Mouse (Mus musculus): ENCODE results near the gene Hras. TPM values are rescaled to one million over a fixed set of nuclear protein-coding genes. Genes with fewer than 3 reads are reported as not detected.
A peak's percentile ranks its signal among the peaks of the same experiment; 100 is the strongest.

Gene Hras
- polyA plus RNA-seq, 1 experiment from 2014 or later, result 83.0 TPM

MicroRNA genes within 50 kb of the gene (microRNA counts, 519-probe panel; counts per million panel counts)
- microRNA mmu-miR-210, result 3,558 counts per million, percentile 71 among the panel's probes with 10 or more counts

Small RNAs within 50 kb of the gene (microRNA-seq; reads per million reads assigned to microRNA genes)
- 871 reads per million, percentile 75 among the genes with 10 or more reads in this experiment for gene Mir210

Other genes with a start within 250 kb of the Hras start
- 0.39 and 0.68 TPM in 2 replicates for gene Ifitm5, start 243.7 kb downstream of the Hras start, polyA plus RNA-seq (2015; fragmentation: Nextera tagmentation; extraction: Ambion mirVana)
- gene Gm45717, start 238.1 kb downstream of the Hras start, polyA plus RNA-seq (2015; fragmentation: Nextera tagmentation; extraction: Ambion mirVana), result not detected in 2 replicates
- 384 and 401 TPM in 2 replicates for gene Ifitm2, start 238.0 kb downstream of the Hras start, polyA plus RNA-seq (2015; fragmentation: Nextera tagmentation; extraction: Ambion mirVana)
- gene Ifitm1, start 226.8 kb downstream of the Hras start, polyA plus RNA-seq (2015; fragmentation: Nextera tagmentation; extraction: Ambion mirVana), result 21.3 TPM in 2 replicates
- gene Ifitm3, start 183.2 kb downstream of the Hras start, polyA plus RNA-seq (2015; fragmentation: Nextera tagmentation; extraction: Ambion mirVana), result 84.9 and 98.1 TPM in 2 replicates
- 23.2 and 25.7 TPM in 2 replicates for gene Ifitm6, start 176.1 kb downstream of the Hras start, polyA plus RNA-seq (2015; fragmentation: Nextera tagmentation; extraction: Ambion mirVana)
- gene Gm17387, start 164.9 kb downstream of the Hras start, polyA plus RNA-seq (2015; fragmentation: Nextera tagmentation; extraction: Ambion mirVana), result not detected in 2 replicates
- gene B4galnt4, start 132.9 kb downstream of the Hras start, polyA plus RNA-seq (2015; fragmentation: Nextera tagmentation; extraction: Ambion mirVana), result 0.45 and 0.46 TPM in 2 replicates
- 0.54 and 0.84 TPM in 2 replicates for gene Pkp3, start 115.8 kb downstream of the Hras start, polyA plus RNA-seq (2015; fragmentation: Nextera tagmentation; extraction: Ambion mirVana)
- gene Sigirr, start 93.4 kb downstream of the Hras start, polyA plus RNA-seq (2015; fragmentation: Nextera tagmentation; extraction: Ambion mirVana), result 22.1 and 28.1 TPM in 2 replicates
- 0.99 and 1.5 TPM in 2 replicates for gene Ano9, start 76.2 kb downstream of the Hras start, polyA plus RNA-seq (2015; fragmentation: Nextera tagmentation; extraction: Ambion mirVana)
- gene Ptdss2, start 71.6 kb downstream of the Hras start, polyA plus RNA-seq (2015; fragmentation: Nextera tagmentation; extraction: Ambion mirVana), result 138 and 140 TPM in 2 replicates
- 64.3 and 76.1 TPM in 2 replicates for gene Rnh1, start 21.1 kb downstream of the Hras start, polyA plus RNA-seq (2015; fragmentation: Nextera tagmentation; extraction: Ambion mirVana)
- 11.0 and 12.1 TPM in 2 replicates for gene Lrrc56, start 152 bp upstream of the Hras start, polyA plus RNA-seq (2015; fragmentation: Nextera tagmentation; extraction: Ambion mirVana)
- gene Lmntd2, start 20.1 kb upstream of the Hras start, polyA plus RNA-seq (2015; fragmentation: Nextera tagmentation; extraction: Ambion mirVana), result 0.60 and 0.91 TPM in 2 replicates
- gene Rassf7, start 21.9 kb upstream of the Hras start, polyA plus RNA-seq (2015; fragmentation: Nextera tagmentation; extraction: Ambion mirVana), result 27.3 and 33.4 TPM in 2 replicates
- gene Phrf1, start 34.8 kb upstream of the Hras start, polyA plus RNA-seq (2015; fragmentation: Nextera tagmentation; extraction: Ambion mirVana), result 26.7 and 32.6 TPM in 2 replicates
- gene Irf7, start 72.5 kb upstream of the Hras start, polyA plus RNA-seq (2015; fragmentation: Nextera tagmentation; extraction: Ambion mirVana), result 10.7 and 12.8 TPM in 2 replicates
- gene Cdhr5, start 82.8 kb upstream of the Hras start, polyA plus RNA-seq (2015; fragmentation: Nextera tagmentation; extraction: Ambion mirVana), result 0.46 and 0.47 TPM in 2 replicates
- 0.35 and 0.47 TPM in 2 replicates for gene Sct, start 85.1 kb upstream of the Hras start, polyA plus RNA-seq (2015; fragmentation: Nextera tagmentation; extraction: Ambion mirVana)
- gene Drd4, start 98.0 kb upstream of the Hras start, polyA plus RNA-seq (2015; fragmentation: Nextera tagmentation; extraction: Ambion mirVana), result not detected in 2 replicates
- gene Deaf1, start 133.7 kb upstream of the Hras start, polyA plus RNA-seq (2015; fragmentation: Nextera tagmentation; extraction: Ambion mirVana), result 13.4 and 16.9 TPM in 2 replicates
- 14.8 and 15.8 TPM in 2 replicates for gene Tmem80, start 133.7 kb upstream of the Hras start, polyA plus RNA-seq (2015; fragmentation: Nextera tagmentation; extraction: Ambion mirVana)
- gene Eps8l2, start 144.9 kb upstream of the Hras start, polyA plus RNA-seq (2015; fragmentation: Nextera tagmentation; extraction: Ambion mirVana), result 16.6 and 24.3 TPM in 2 replicates
- 409 and 415 TPM in 2 replicates for gene Taldo1, start 198.2 kb upstream of the Hras start, polyA plus RNA-seq (2015; fragmentation: Nextera tagmentation; extraction: Ambion mirVana)
- 15.0 and 15.7 TPM in 2 replicates for gene Gatd1, start 220.1 kb upstream of the Hras start, polyA plus RNA-seq (2015; fragmentation: Nextera tagmentation; extraction: Ambion mirVana)
- gene Cend1, start 235.5 kb upstream of the Hras start, polyA plus RNA-seq (2015; fragmentation: Nextera tagmentation; extraction: Ambion mirVana), result not detected in 2 replicates
- 18.7 and 20.5 TPM in 2 replicates for gene Slc25a22, start 243.9 kb upstream of the Hras start, polyA plus RNA-seq (2015; fragmentation: Nextera tagmentation; extraction: Ambion mirVana)

All from liver, embryonic 15.5 days (tissue).